Mouse (Mus musculus): ENCODE measurements around the gene Xpot. TPM values are rescaled to one million over a fixed set of nuclear protein-coding genes. Genes with fewer than 3 reads are reported as not detected.

Gene Xpot
- 10 to 100 TPM; 22.6 to 28.5 TPM for total RNA-seq (2021)
- long read RNA-seq, experiment 1, full-length matches to known transcripts = 2 of 10 reads
- long read RNA-seq, experiment 1, partial matches to known transcripts = 0 of 10 reads
- long read RNA-seq, experiment 1, other reads (novel, unspliced or antisense) = 8 of 10 reads
- long read RNA-seq, experiment 2, partial matches to known transcripts = 2 of 15 reads
- long read RNA-seq, experiment 2, other reads (novel, unspliced or antisense) = 13 of 15 reads

DNA sequence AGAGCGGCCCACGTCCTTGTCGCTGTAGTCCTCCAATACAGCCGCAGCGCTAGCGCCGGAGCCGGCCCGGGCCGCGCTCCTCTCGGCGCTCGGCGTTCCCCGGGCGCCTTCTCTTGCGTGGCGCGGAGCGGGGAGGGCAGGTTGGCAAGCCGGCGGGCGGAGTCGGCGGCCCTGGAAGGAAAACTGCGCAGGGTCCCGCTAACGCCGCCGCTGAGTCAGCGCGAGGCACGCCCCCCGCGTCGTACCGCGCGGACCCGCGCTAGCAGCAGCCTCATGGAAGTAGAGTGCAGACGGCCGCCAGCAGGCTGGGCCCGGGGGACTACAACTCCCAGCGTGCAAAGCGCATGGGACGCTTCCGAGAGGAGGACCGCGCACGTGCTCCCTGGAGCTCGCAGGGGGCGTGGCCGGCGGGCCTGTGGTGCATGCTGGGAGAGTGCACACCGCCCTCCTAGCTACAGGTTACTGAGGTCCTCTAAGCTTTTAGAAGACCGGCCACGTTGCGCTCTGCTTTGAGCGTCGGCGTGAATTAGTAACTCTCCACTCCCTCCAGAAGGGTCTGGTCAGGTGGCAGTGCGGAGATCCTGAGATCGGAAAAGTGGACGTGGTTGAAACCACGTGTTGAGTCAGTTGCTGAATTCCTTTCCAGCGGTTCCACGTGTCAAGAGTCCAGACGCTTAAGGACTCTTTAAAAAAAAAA lies at the start of gene Xpot:
TSS of gene Xpot (minus strand) at position 147 of the 697 bp plus-strand sequence.
- peak; percentile 97 to 99 for DNase-seq

- DNase-seq = no peak
Observed at GRCm38 (mm10) chr10:121669103-121669502, 43.0 kb upstream of the Xpot start.

GRCm38 (mm10) chr10:121665631-121666145 lies 39.6 kb upstream of the Xpot start:
- DNase-seq = peak; percentile 18 to 43

DNA sequence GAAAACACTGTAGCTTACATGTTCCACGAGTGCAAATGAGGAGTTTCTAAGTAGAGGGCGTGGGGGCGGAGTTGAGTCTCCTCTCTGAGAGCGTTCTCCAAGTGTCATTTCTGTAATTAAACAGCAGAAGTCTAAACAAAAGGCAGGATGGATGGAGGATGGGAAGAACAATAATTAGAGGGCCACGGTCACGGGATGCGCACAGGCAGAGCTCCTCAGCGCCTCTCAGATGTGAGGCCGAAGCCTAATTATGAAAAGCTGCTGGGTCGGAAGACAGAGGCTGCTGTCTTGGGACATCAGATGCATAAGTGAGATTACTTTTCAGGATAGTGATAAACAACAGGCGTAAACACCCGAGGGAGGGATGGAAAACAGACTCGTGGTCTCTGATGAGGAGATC lies 37.5 kb upstream of the Xpot start:
- no peak for DNase-seq

DNA sequence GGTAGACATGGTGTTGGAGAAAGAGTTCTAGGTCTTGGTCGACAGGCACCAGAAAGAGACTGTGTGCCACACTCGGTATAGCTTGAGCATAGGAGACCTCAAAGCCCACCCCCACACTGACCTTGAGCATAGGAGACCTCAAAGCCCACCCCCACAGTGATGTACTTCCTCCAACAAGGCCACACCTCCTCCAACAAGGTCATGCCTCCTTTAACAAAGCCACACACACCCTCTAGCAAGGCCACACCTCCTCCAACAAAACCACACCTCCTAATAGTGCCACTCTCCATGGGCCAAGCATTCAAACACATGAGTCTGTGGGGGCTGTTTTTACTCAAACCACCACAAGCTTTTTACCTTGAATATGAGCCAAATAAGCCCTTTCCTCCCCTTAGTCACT lies 36.6 kb upstream of the Xpot start:
- DNase-seq = no peak

- DNase-seq = no peak
Observed at GRCm38 (mm10) chr10:121655907-121656306, 29.8 kb upstream of the Xpot start.

DNA sequence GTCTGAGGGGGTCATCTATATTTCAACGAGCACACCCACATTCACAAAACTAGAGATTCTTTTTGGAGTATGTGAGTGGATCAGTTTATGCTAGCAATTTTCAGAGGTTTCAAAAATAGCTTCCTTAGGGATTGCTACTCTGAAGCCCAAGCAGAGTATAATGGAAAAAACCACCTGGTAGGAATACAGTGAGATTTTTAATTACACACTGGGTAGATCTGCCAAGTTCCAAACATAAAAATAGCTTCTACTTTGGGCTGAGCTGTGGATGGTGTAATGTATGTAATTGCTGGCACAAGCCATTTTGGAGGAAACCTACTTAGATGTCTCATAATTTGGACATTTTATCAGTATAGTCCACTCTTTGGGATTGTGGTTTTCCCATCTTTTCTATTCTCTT lies 26.9 kb upstream of the Xpot start:
- DNase-seq = no peak

- no peak for DNase-seq
Observed at GRCm38 (mm10) chr10:121646294-121646693, 20.2 kb upstream of the Xpot start.

- DNase-seq = peak in 1 of 2 experiments; percentile 8
Observed at GRCm38 (mm10) chr10:121642054-121642947, 16.2 kb upstream of the Xpot start.

DNA sequence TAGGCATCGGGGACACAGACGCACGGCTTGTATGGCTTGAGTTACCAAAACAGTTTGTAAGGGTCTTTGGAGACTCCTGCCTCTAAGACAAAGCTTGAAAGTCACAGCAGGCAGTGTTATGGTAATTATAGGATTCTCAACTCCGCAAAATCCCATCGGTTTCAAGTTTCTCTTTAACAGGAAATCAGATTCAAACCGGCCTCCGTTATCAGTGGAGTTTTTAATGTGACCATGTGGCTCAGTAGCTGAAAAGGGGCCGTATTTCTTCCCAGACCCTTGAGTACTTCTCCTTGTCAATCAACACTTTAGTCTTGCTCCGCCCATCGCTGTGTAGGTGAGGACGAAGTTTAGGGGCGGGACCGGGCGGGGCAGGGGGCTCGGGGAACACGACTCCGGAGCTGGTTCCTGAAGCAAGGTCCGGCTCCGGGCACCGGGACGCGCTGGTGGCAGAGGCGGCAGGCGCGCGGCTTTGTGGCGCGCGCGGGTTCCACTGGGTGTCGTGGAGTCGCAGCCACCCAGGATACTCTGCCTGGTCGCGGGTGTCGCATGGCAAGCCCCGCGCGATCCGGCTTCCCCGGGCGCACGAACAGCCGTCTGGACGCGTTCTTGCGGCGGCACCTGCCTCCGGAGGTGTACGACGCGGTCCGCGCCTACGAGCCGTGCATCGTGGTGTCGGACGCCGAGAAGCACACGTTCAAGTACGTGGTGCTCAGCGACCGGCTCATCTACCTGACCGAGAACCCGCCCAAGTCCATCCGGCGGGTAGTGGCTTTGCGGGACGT lies 15.3 kb upstream of the Xpot start, which contains the start of gene D930020B18Rik:
TSS of gene D930020B18Rik (plus strand) at position 317 of the 782 bp plus-strand sequence.
- DNase-seq = peak in 1 of 2 experiments; percentile 10

- DNase-seq = no peak
Observed at GRCm38 (mm10) chr10:121640944-121641271, 14.8 kb upstream of the Xpot start.

- peak; percentile 6 to 34 for DNase-seq
Observed at GRCm38 (mm10) chr10:121640150-121640930, 14.2 kb upstream of the Xpot start.

GRCm38 (mm10) chr10:121639573-121639972 lies 13.4 kb upstream of the Xpot start:
- no peak for DNase-seq

DNA sequence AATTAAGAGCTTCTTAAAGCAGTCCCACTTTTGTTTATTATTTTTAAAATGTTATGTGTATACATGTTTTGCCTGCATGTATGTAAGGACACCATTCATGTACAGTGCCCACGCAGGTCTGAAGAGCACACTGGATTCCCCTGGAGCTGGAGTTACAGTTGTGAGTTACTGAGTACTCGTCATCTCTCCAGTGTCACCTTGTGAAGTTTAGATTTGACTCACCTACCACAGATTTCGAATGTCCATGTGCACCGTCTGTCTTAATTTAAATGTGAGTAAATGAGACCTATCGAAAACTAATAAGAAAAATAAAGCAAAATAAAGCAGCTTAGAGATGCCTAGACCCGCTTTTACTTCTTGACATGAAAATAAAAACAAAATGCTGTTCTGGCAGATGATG lies 10.1 kb upstream of the Xpot start:
- DNase-seq = no peak

GRCm38 (mm10) chr10:121634159-121634558 lies 8.0 kb upstream of the Xpot start:
- no peak for DNase-seq

DNA sequence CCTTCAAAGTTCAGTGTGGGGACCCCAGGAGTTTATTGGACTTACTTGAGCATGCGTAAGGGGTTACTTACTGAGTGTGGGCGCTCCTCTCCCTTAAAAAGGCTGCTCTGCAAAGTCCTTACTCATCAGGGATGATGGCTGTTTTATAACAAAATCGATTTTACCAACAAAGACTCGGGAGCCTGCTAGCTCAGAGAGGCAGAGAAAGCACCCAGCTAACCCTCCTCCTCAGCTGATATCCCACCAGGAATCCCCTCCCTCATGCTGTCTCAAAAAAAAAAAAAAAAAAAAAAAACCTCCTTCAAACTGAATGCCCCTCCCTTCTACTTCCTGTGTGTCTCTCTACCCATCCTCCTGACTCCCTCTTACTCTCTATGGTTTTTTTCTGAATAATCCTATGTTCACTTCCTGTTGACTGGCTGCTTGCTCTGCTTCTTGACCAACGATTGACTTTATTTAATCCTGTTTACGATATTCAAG lies 2.5 kb upstream of the Xpot start:
- no peak for DNase-seq

DNA sequence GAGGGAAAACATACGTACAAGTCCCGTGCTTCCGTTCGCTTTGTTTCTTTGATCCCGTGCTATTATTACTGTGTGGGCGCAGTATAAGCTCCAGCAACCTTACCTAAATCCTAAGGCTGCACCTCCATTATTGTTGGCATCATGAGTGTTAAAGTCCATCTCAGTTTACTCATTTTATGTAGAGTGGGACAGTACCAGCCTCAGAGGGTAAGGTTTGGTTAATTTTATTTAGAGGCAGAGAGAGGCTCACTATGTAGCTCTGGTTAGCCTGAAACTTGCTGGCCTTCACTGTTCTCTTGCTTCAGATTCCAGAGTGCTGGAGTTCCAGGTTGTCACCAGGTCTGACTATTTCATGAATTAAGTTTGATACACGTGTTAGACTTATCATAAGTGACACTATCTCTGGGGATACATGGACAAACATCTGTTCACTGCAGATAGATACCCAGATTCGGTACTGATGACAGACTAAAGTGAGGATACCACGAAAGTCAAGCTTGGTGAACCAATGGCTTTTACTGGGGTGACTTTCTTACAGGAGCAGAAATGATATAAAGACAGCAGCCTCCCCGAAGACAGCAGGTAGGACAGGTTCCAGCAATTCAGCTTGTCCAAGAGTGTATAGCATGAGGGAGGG lies 1.2 kb upstream of the Xpot start:
- DNase-seq = no peak

DNA sequence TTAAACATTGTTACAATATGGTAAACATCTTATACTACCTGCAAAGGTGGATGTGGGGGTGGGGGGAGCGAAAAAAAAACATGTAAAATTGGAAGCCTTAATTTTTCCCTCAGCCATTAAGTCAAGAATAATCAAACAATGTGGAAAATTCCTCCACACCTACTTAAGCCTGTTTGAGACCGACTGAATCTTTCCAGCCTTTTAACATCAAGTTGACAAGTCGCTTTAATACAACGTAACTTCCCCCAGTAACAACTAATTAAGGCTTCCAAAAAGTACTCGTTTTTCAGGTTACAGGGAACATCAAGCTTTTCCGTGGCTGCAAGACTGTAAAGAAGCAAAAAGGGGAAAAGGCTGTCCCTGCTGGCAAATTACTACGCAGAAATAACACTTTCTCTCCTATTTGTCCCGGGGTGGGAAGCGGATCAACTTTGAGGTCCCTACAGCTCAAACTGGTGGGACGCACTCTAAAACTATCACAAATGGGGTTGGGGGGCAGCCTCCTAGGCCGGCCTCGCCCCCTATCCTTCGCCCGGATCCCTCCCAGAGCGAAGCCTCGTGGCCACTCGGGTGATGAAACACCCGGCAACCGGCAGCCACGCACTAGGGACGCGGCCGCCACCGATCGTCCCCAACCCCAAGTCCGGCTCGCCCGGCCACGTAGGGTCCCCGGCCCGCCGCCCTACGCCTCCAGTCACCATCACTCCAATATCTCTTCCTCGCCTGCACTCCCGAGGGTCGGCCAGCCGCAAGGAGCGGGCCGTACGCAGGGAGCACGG lies 536 bp downstream of the Xpot start:
- no peak for DNase-seq

DNA sequence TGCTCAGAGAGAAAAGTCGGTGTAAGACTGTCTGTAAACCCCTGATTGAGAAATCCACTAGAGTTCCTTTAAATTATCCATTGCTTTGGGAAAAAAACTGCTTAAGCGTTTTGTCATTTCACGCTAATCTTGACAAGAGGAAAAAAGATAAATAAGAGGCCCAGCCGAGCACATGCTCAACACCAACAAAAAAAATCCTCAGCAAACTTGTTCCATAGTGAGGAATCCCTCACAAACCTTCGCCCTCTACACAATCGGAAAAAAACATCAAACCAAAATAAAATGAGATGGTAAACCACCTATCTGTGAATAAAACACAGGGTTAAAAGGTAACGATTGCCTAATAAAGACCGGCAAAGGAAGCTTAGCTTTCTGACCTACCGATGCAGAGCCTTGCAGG lies 1.1 kb downstream of the Xpot start:
- DNase-seq = no peak

GRCm38 (mm10) chr10:121623670-121624069 lies 2.5 kb downstream of the Xpot start:
- DNase-seq = no peak

Data from heart, adult 18-20 months (tissue).